Mouse (Mus musculus): ENCODE data around the gene Tcaim. TPM values are rescaled to one million over a fixed set of nuclear protein-coding genes. Genes with fewer than 3 reads are reported as not detected.

Tcaim gene
- polyA plus RNA-seq, 1 experiment from 2014 or later = 1.9 TPM

GRCm38 (mm10) chr9:122885385-122885784 is 80.0 kb downstream of the Tcaim start, which contains the start of gene Zkscan7:
Gene Zkscan7, plus strand, starts transcription at chr9:122885685.
- H3K36me3 ChIP-seq (replicated peaks) = no peaks in the 10 kb centered on the region
- WGBS (ENCODE audit: insufficient replicate concordance) = 58% methylated on average over 3 of the region's 3 CpGs
- ATAC-seq (ENCODE audit: insufficient read depth) = no peak
- no peaks in the 10 kb centered on the region for H3K9me3 ChIP-seq (replicated peaks)
- H3K27ac ChIP-seq (replicated peaks) = no peak within 1 kb of the TSS
- peaks cover 10% of the 10 kb centered on the region; the same call in 1 of the 2 replicates for H3K4me1 ChIP-seq (replicated peaks)
- peak within 1 kb of the TSS; percentile 67 for H3K4me3 ChIP-seq (replicated peaks)
- H3K4me2 ChIP-seq = peak within 1 kb of the TSS; percentile 88
- peaks cover 5% of the 10 kb centered on the region; the same call in 1 of the 2 replicates for H3K27me3 ChIP-seq
- no peak within 1 kb of the TSS for H3K9ac ChIP-seq

Other genes with a start within 250 kb of the Tcaim start
- gene Topaz1, start 58.2 kb upstream of the Tcaim start, polyA plus RNA-seq (2015; fragmentation: Nextera tagmentation; extraction: Ambion mirVana) = 0.05 TPM in 1 of 2 replicates, not detected in the other
- gene Gm35549, start 38.5 kb downstream of the Tcaim start, polyA plus RNA-seq (2015; fragmentation: Nextera tagmentation; extraction: Ambion mirVana) = not detected in 2 replicates
- 16.6 and 16.8 TPM in 2 replicates for gene Zfp445, start 60.5 kb downstream of the Tcaim start, polyA plus RNA-seq (2015; fragmentation: Nextera tagmentation; extraction: Ambion mirVana)
- gene Zkscan7, start 80.1 kb downstream of the Tcaim start, polyA plus RNA-seq (2015; fragmentation: Nextera tagmentation; extraction: Ambion mirVana) = 0.68 and 0.90 TPM in 2 replicates
- 1.5 and 1.8 TPM in 2 replicates for gene Zfp105, start 117.5 kb downstream of the Tcaim start, polyA plus RNA-seq (2015; fragmentation: Nextera tagmentation; extraction: Ambion mirVana)
- gene 1110059G10Rik, start 145.5 kb downstream of the Tcaim start, polyA plus RNA-seq (2015; fragmentation: Nextera tagmentation; extraction: Ambion mirVana) = 10.8 and 12.8 TPM in 2 replicates
- gene Kif15, start 145.5 kb downstream of the Tcaim start, polyA plus RNA-seq (2015; fragmentation: Nextera tagmentation; extraction: Ambion mirVana) = 30.0 and 30.8 TPM in 2 replicates
- gene Tmem42, start 215.8 kb downstream of the Tcaim start, polyA plus RNA-seq (2015; fragmentation: Nextera tagmentation; extraction: Ambion mirVana) = 6.0 TPM in 2 replicates
- gene Tgm4, start 229.2 kb downstream of the Tcaim start, polyA plus RNA-seq (2015; fragmentation: Nextera tagmentation; extraction: Ambion mirVana) = 0.12 and 0.21 TPM in 2 replicates

All from liver, embryonic 15.5 days (tissue).